Mouse (Mus musculus) thymus, postnatal 14 days (tissue): ENCODE measurements around the gene Slc25a30.
A peak's percentile ranks its signal among the peaks of the same experiment; 100 is the strongest.

Experiments used
- DNase-seq: peaks from one replicate; pipeline ENCODE4 v3.0.0; 2021

The Slc25a30 gene

GRCm38 (mm10) chr14:75735597-75735996 is 51.2 kb downstream of the Slc25a30 start:
- DNase-seq: no peak

- DNase-seq: no peak
Measured at GRCm38 (mm10) chr14:75732631-75733030, 54.2 kb downstream of the Slc25a30 start.

- no peak for DNase-seq
Measured at GRCm38 (mm10) chr14:75731361-75731760, 55.5 kb downstream of the Slc25a30 start.

GRCm38 (mm10) chr14:75728111-75728510 is 58.7 kb downstream of the Slc25a30 start:
- no peak for DNase-seq

GRCm38 (mm10) chr14:75727046-75727445 is 59.8 kb downstream of the Slc25a30 start:
- DNase-seq: no peak

- no peak for DNase-seq
Measured at GRCm38 (mm10) chr14:75722816-75723215, 64.0 kb downstream of the Slc25a30 start.

GRCm38 (mm10) chr14:75721977-75722563 is 64.8 kb downstream of the Slc25a30 start:
- peak; percentile 58 for DNase-seq

- DNase-seq: no peak
Measured at GRCm38 (mm10) chr14:75720121-75720520, 66.7 kb downstream of the Slc25a30 start.

GRCm38 (mm10) chr14:75716410-75716809 is 70.4 kb downstream of the Slc25a30 start:
- DNase-seq: no peak

GRCm38 (mm10) chr14:75713661-75714060 is 73.2 kb downstream of the Slc25a30 start:
- no peak for DNase-seq

GRCm38 (mm10) chr14:75712687-75713086 is 74.2 kb downstream of the Slc25a30 start:
- DNase-seq: no peak

- DNase-seq: no peak
Measured at GRCm38 (mm10) chr14:75711731-75712130, 75.1 kb downstream of the Slc25a30 start.
